Mouse (Mus musculus): ENCODE data around the gene Snx21. TPM values are rescaled to one million over a fixed set of nuclear protein-coding genes. Genes with fewer than 3 reads are reported as not detected.

The Snx21 gene
- polyA plus RNA-seq, 1 experiment: 36.8 TPM

DNA sequence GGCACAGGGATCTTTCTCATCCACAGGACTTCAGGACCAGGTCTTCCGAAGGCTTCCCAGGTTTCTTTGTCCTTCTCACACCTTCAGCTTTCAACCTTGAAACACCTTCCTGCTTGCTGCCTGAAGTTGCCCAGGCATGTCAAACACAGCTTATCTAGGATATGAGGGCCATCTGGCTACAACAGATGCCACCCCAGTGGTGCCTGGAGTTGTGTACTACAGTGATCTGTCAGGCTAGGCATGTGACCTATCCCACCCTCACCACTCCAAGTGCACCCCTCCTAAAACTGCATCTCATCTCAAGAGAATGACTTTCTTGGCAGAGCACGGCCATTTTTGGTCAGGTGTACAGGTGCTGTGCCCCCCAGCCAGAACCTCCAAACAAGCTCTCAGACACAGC, 24.1 kb upstream of the Snx21 start:
- Histone ChIP-seq H3K4me3 (ENCODE audit: insufficient read depth, low read depth, low read length) (no peak overlapping the region), H3K27ac (replicated peaks; ENCODE audit: low read depth, low read length) (no peak overlapping the region), H3K4me1 (ENCODE audit: control insufficient read depth, insufficient read depth, insufficient read length, low read length) (peaks cover 2% of the 10 kb centered on the region; the same call in 1 of the 2 replicates)

DNA sequence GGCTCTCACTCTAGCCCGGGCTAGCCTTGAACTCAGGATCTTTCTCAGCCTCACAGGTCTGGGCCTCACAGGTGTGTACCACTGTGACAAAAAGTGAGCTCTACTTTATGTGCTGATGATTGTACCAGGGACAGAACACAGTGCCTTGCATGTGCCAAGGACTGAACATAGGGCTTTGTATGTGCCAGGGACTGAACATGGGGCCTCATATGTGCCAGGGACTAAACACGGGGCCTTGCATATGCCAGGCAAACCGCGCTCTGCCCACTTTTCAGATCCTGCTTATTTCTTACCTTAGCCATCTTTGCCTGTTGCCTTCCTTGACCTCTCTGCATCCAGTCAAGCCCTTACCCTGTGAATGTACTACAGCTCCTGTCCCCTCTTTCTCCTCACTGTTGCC, 23.7 kb upstream of the Snx21 start:
- Histone ChIP-seq H3K27ac (replicated peaks; ENCODE audit: low read depth, low read length) (no peak overlapping the region), H3K4me3 (ENCODE audit: insufficient read depth, low read depth, low read length) (no peak overlapping the region), H3K4me1 (ENCODE audit: control insufficient read depth, insufficient read depth, insufficient read length, low read length) (peaks cover 2% of the 10 kb centered on the region; the same call in 1 of the 2 replicates)

DNA sequence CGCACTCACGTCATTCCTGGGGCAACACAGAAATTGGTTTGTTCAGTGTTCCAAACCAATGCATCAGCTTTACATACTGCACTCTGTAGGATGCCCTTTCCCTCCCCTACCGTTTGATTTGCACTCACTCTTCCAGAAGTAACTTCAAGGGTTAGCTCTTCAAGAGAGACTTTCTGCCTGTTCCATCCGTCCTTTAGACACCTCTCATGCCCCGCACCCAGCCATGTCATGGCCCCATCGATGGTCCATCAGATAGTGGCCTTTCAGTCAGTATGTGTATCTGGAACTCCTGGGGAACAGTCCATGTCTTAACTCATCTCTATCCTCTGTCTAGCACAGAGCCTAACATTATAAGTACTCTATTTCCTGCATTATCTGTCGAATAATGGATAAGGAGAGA, 23.0 kb upstream of the Snx21 start:
- H3K4me3 ChIP-seq (ENCODE audit: insufficient read depth, low read depth, low read length): no peak overlapping the region
- H3K4me1 ChIP-seq (ENCODE audit: control insufficient read depth, insufficient read depth, insufficient read length, low read length): peaks cover 2% of the 10 kb centered on the region; the same call in 1 of the 2 replicates
- no peak overlapping the region for H3K27ac ChIP-seq (replicated peaks; ENCODE audit: low read depth, low read length)

- Histone ChIP-seq H3K27ac (replicated peaks; ENCODE audit: low read depth, low read length) (no peak overlapping the region), H3K4me3 (ENCODE audit: insufficient read depth, low read depth, low read length) (no peak overlapping the region), H3K4me1 (ENCODE audit: control insufficient read depth, insufficient read depth, insufficient read length, low read length) (no peaks in the 10 kb centered on the region)
Measured at GRCm38 (mm10) chr2:164765841-164766240, 19.8 kb upstream of the Snx21 start.

DNA sequence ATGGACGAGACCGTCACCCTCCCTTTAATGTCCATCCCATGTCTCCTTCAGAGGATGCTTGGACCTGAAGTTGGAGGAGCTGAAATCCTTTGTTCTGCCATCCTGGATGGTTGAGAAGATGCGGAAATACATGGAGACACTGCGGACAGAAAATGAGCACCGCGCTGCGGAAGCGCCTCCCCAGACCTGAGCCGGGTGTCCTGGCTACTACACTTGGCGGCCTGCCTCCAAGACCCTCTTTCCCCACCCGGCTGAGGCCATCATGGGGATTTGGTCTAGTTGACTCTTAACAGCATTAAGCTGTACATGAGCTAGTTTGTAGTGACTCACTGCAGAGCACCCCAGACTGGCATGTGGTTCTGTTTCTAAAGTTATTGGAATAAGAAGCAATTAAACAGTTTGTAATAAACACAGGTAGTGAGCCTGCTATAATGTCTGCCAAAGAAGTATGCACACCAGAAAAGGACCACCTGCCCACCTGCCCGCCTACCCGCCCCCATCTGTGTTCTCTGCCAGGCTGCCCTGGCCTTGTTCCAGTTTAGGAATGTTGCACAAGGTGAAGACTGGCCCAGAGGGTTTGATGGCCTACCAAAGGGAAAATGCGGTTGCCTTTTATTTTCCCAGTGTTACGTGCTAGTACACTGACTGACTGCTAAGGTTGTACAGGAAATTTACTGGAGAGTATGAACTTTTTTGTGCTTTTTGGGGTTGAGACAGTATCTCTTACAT, 17.6 kb upstream of the Snx21 start:
- H3K4me1 ChIP-seq (ENCODE audit: control insufficient read depth, insufficient read depth, insufficient read length, low read length): no peaks in the 10 kb centered on the region
- H3K27ac ChIP-seq (replicated peaks; ENCODE audit: low read depth, low read length): peak overlapping the region; percentile 44; the same call in 1 of the 2 replicates
- H3K4me3 ChIP-seq (ENCODE audit: insufficient read depth, low read depth, low read length): no peak overlapping the region

- Histone ChIP-seq H3K4me3 (ENCODE audit: insufficient read depth, low read depth, low read length) (peak within 1 kb of the TSS; percentile 70), H3K27ac (replicated peaks; ENCODE audit: low read depth, low read length) (no peak within 1 kb of the TSS), H3K4me1 (ENCODE audit: control insufficient read depth, insufficient read depth, insufficient read length, low read length) (no peaks in the 10 kb centered on the region)
Measured at GRCm38 (mm10) chr2:164769258-164770037, 16.2 kb upstream of the Snx21 start, which contains the start of gene Ube2c. Gene Ube2c, plus strand, starts transcription at chr2:164769898.

- Histone ChIP-seq H3K4me3 (ENCODE audit: insufficient read depth, low read depth, low read length) (peak overlapping the region; percentile 64), H3K4me1 (ENCODE audit: control insufficient read depth, insufficient read depth, insufficient read length, low read length) (no peaks in the 10 kb centered on the region), H3K27ac (replicated peaks; ENCODE audit: low read depth, low read length) (no peak overlapping the region)
Measured at GRCm38 (mm10) chr2:164770279-164770678, 15.3 kb upstream of the Snx21 start.

GRCm38 (mm10) chr2:164771123-164771522, 14.5 kb upstream of the Snx21 start:
- no peak overlapping the region for H3K4me3 ChIP-seq (ENCODE audit: insufficient read depth, low read depth, low read length)

GRCm38 (mm10) chr2:164773229-164773988, 12.2 kb upstream of the Snx21 start:
- H3K27ac ChIP-seq (replicated peaks; ENCODE audit: low read depth, low read length): no peak overlapping the region
- no peaks in the 10 kb centered on the region for H3K4me1 ChIP-seq (ENCODE audit: control insufficient read depth, insufficient read depth, insufficient read length, low read length)
- no peak overlapping the region for H3K4me3 ChIP-seq (ENCODE audit: insufficient read depth, low read depth, low read length)

More at GRCm38 (mm10) chr2:164771123-164771522, 14.5 kb upstream of the Snx21 start:
- no peak overlapping the region for H3K27ac ChIP-seq (replicated peaks; ENCODE audit: low read depth, low read length)
- no peaks in the 10 kb centered on the region for H3K4me1 ChIP-seq (ENCODE audit: control insufficient read depth, insufficient read depth, insufficient read length, low read length)

GRCm38 (mm10) chr2:164773989-164774364, 11.6 kb upstream of the Snx21 start:
- no peak overlapping the region for H3K4me3 ChIP-seq (ENCODE audit: insufficient read depth, low read depth, low read length)
- no peak overlapping the region for H3K27ac ChIP-seq (replicated peaks; ENCODE audit: low read depth, low read length)
- 0 out of 2 replicates have a peak, but pooled peaks cover under 1% of the 10 kb centered on the region for H3K4me1 ChIP-seq (ENCODE audit: control insufficient read depth, insufficient read depth, insufficient read length, low read length)

DNA sequence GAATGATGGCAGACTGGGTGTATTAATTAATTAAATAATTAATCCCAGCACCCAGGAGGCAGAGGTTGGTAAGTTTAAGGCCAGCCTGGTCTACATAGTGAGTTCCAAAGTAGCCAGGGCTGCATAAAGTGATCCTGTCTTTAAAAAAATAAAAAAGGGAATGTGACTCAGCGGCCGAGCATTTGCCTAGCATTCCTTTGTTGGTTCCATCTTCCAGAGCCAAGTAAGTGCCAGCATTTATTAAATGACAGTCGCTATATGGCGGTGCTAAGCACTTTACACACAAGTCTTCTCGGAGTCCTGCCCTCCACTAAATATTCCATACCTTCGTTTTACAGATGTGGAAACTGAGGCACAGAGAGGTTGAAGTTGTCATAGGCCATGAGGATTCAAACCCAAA, 9.5 kb upstream of the Snx21 start:
- no peak overlapping the region for H3K27ac ChIP-seq (replicated peaks; ENCODE audit: low read depth, low read length)
- peaks cover 5% of the 10 kb centered on the region for H3K4me1 ChIP-seq (ENCODE audit: control insufficient read depth, insufficient read depth, insufficient read length, low read length)
- H3K4me3 ChIP-seq (ENCODE audit: insufficient read depth, low read depth, low read length): no peak overlapping the region

DNA sequence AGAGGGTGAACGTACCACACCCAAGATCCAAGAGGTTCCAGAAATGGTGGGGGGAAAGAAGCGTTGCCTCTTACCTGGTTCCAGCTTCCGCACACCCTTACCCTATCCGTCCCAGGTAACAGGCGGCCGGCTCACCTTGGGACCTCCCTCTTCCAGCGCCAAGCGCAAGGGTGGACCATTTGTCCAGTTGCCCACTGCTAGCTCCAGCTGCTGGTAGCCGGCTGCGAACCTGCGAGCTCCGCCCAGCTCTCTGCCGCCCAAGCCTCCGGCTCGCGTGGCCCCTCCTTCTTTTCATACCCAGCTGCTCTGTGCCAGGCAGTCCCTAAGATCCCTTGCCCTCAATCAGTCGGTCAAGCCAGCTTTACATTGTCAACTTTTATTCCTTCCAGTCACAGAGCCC, 8.8 kb upstream of the Snx21 start:
- peaks cover 5% of the 10 kb centered on the region for H3K4me1 ChIP-seq (ENCODE audit: control insufficient read depth, insufficient read depth, insufficient read length, low read length)
- no peak overlapping the region for H3K4me3 ChIP-seq (ENCODE audit: insufficient read depth, low read depth, low read length)
- no peak overlapping the region for H3K27ac ChIP-seq (replicated peaks; ENCODE audit: low read depth, low read length)

GRCm38 (mm10) chr2:164777246-164778014, 8.2 kb upstream of the Snx21 start:
- no peak overlapping the region for H3K27ac ChIP-seq (replicated peaks; ENCODE audit: low read depth, low read length)
- H3K4me3 ChIP-seq (ENCODE audit: insufficient read depth, low read depth, low read length): no peak overlapping the region

GRCm38 (mm10) chr2:164778015-164778287, 7.7 kb upstream of the Snx21 start:
- Histone ChIP-seq H3K4me1 (ENCODE audit: control insufficient read depth, insufficient read depth, insufficient read length, low read length) (peaks cover 5% of the 10 kb centered on the region), H3K4me3 (ENCODE audit: insufficient read depth, low read depth, low read length) (no peak overlapping the region), H3K27ac (replicated peaks; ENCODE audit: low read depth, low read length) (no peak overlapping the region)

More at GRCm38 (mm10) chr2:164777246-164778014, 8.2 kb upstream of the Snx21 start:
- H3K4me1 ChIP-seq (ENCODE audit: control insufficient read depth, insufficient read depth, insufficient read length, low read length): peaks cover 5% of the 10 kb centered on the region

Data from brown adipose tissue, adult 24 weeks (tissue).